Mouse (Mus musculus) spleen, adult 2 months (tissue): ENCODE measurements at regions not wholly inside any gene's neighbourhood (a gene's known extent, or its start where the extent isn't known, plus 50 kb on each side); places are given as distances from the start of the nearest gene placed in this dataset.

ENCODE experiments used
- CTCF ChIP-seq: fragments of 200-500 bp; IDR thresholded peaks from 2 replicates; pipeline ENCODE4 v1.5.1; 2011; ENCODE audit warnings: mild to moderate bottlenecking, inconsistent platforms; ENCODE audit not compliant: insufficient read depth, insufficient read length, insufficient replicate concordance; ENCODE audit errors: extremely low read depth
- POLR2A ChIP-seq: fragments of 200-500 bp; IDR thresholded peaks from 2 replicates; pipeline ENCODE4 v1.6.1; 2011; ENCODE audit warnings: low read depth, low read length, inconsistent platforms

DNA sequence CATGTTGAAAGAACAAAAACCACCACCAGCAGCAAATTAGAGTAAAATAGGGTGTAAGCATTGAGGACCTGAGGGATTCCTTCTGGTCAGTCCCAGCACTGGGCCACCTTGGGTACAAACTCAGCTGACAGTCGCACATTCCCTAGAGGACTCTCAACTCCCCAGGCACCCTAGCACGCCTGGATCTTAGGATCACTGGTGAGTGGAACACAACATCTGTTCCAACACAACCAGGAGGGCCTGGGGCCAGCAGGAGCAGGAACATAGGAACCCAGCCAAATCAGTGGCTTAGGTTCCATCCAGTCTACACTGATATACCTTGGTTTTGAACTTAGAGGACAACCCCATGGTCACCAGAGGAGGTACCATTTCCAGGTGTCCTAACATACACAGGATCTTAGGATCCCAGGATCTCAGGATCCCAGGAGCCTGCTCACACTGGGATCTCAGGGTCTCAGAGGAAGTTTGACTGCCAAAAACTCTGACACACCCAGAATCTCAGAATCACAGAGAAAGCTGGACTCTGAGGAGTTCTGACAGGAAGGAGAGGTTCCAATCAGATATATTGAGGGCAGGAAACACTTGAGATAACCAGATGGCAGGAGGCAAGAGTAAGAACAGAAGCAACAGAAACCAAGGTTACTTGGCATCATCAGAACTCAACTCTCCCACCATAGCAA lies 171.7 kb upstream of the Marcks start:
- TF ChIP-seq CTCF, result no peak
- no peak for TF ChIP-seq POLR2A
